Mouse (Mus musculus) myocyte (in vitro differentiated cells): Measurements from ENCODE around the gene Rabl3. TPM values are rescaled to one million over a fixed set of nuclear protein-coding genes. Genes with fewer than 3 reads are reported as not detected.

Source experiments
- H3K27me3 ChIP-seq: one replicate; pipeline ENCODE4 v1.6.1; 2011; ENCODE audit not compliant: control insufficient read depth, insufficient read depth, insufficient read length
- H3K36me3 ChIP-seq: one replicate; pipeline ENCODE4 v1.6.1; 2011; ENCODE audit not compliant: control insufficient read depth, insufficient read depth
- H3K4me2 ChIP-seq: one replicate; pipeline ENCODE4 v1.6.1; 2011; ENCODE audit warnings: low read depth, control low read depth
- H3K4me3 ChIP-seq: one replicate; pipeline ENCODE4 v1.5.1; 2011; ENCODE audit warnings: mild to moderate bottlenecking, control low read depth, moderate library complexity
- H3K79me2 ChIP-seq: one replicate; pipeline ENCODE4 v1.6.1; 2011; ENCODE audit not compliant: control insufficient read depth, insufficient read depth
- H3ac ChIP-seq: one replicate; pipeline ENCODE4 v1.6.1; 2011; ENCODE audit not compliant: control insufficient read depth, insufficient read length
- CEBPB ChIP-seq: IDR thresholded peaks from 2 replicates; pipeline ENCODE4 v1.6.1; 2011; ENCODE audit warnings: mild to moderate bottlenecking, moderate library complexity; ENCODE audit not compliant: poor library complexity, insufficient read depth, severe bottlenecking
- E2F4 ChIP-seq: IDR thresholded peaks from one replicate; pipeline ENCODE4 v1.6.1; 2011; ENCODE audit warnings: mild to moderate bottlenecking, control low read depth, moderate library complexity; ENCODE audit not compliant: insufficient read depth
- MAX ChIP-seq: IDR thresholded peaks from one replicate; pipeline ENCODE4 v1.6.1; 2011; ENCODE audit warnings: low read depth, mild to moderate bottlenecking, control low read depth
- MYOD1 ChIP-seq, 3 experiments: IDR thresholded peaks; one replicate each; pipeline ENCODE4 v1.6.1; 2011; ENCODE audit warnings: control low read depth in 2 of 3, low read depth in 2 of 3, mild to moderate bottlenecking in 2 of 3, moderate library complexity in 1 of 3; ENCODE audit not compliant: insufficient read length in 2 of 3, control insufficient read depth in 1 of 3
- MYOG ChIP-seq, 3 experiments: IDR thresholded peaks; one replicate each; pipeline ENCODE4 v1.6.1; 2011; ENCODE audit warnings: control low read depth in 2 of 3, low read depth in 2 of 3, mild to moderate bottlenecking in 2 of 3; ENCODE audit not compliant: insufficient read length in 2 of 3, control insufficient read depth in 1 of 3, insufficient read depth in 1 of 3
- POLR2A ChIP-seq: IDR thresholded peaks from one replicate; pipeline ENCODE4 v1.6.1; 2011; ENCODE audit warnings: low read depth, mild to moderate bottlenecking, control low read depth, moderate library complexity; ENCODE audit not compliant: insufficient read length
- POLR2AphosphoS2 ChIP-seq: IDR thresholded peaks from one replicate; pipeline ENCODE4 v1.6.1; 2011; ENCODE audit warnings: low read depth, control low read depth; ENCODE audit not compliant: insufficient read length
- REST ChIP-seq: IDR thresholded peaks from one replicate; pipeline ENCODE4 v1.6.1; 2011; ENCODE audit warnings: mild to moderate bottlenecking, control low read depth, moderate library complexity; ENCODE audit not compliant: insufficient read depth, insufficient read length
- SRF ChIP-seq: IDR thresholded peaks from one replicate; pipeline ENCODE4 v1.6.1; 2011; ENCODE audit warnings: low read depth; ENCODE audit not compliant: control insufficient read depth, insufficient read length
- TCF12 ChIP-seq: IDR thresholded peaks from one replicate; pipeline ENCODE4 v1.6.1; 2011; ENCODE audit warnings: mild to moderate bottlenecking, control low read depth; ENCODE audit not compliant: poor library complexity, insufficient read depth, severe bottlenecking
- TCF3 ChIP-seq: IDR thresholded peaks from one replicate; pipeline ENCODE4 v1.6.1; 2011; ENCODE audit warnings: low read depth, control low read depth; ENCODE audit not compliant: insufficient read length
- USF1 ChIP-seq: IDR thresholded peaks from one replicate; pipeline ENCODE4 v1.6.1; 2011; ENCODE audit warnings: low read depth, mild to moderate bottlenecking, control low read depth, moderate library complexity
- polyA plus RNA-seq: library from polyadenylated mRNA; unstranded; fragments of >200 nt; fragmentation: generic; extraction: Trizol; gene quantifications from one replicate; pipeline ENCODE4 v1.2.1, GENCODE M21; 2012; ENCODE audit warnings: missing spikeins

Gene Rabl3
- polyA plus RNA-seq, 1 experiment = 6.0 TPM

DNA sequence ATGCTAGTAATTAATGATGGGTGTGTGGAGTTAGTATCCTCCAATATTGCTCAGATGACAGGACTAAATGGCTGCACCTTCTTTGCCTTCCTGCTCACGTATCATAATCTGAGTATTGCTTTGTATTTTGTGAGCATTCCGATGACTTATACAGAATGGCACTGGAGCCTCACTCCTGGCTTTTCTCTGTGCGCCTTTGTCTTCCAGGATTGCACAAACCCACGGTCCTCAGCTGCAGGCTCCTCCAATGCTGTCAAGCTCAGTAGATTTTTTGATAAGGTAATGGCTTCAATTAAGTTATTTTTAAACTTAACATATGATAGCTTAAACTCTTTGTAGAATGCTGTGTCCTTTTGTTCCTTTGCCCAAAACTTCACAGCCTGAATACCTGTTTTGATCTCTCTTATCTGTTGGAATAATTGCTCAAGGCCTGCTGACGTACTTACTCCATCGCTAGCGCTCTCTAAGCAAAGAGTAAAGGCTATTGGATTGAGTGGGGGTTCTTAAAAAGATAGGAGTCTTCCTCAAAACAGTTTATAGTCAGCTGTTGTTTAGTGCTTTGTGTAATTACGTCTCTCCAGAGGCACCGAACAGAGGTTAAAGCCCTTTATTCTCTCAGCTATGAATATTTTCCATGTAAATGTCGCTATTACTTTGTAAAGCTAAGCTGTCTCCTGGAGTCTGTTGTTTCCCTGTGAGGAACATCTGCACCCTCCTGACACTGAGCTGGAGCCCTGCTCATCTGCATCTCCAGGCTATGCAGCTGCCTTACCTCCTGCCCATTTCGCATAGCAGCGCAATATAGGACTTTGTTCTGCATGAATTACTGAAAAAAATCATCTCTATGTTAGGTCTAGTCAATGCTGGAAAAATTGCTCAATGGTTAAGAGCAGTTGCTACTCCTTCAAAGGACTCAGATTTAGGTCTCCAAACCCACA is 27.7 kb downstream of the Rabl3 start:
- Histone ChIP-seq H3K4me3 (no peak overlapping the region), H3K4me2 (no peak overlapping the region), H3K79me2 (no peaks in the 10 kb centered on the region), H3K36me3 (peaks cover 1% of the 10 kb centered on the region), H3K27me3 (no peaks in the 10 kb centered on the region), H3ac (no peak overlapping the region)
- TF ChIP-seq POLR2A (no peak), MYOG (IDR thresholded peaks at IDR 0.05; ENCODE audit: control insufficient read depth in 1 of 3, insufficient read depth in 1 of 3, insufficient read length in 2 of 3, low read depth in 2 of 3) (no peak), CEBPB (no peak)

- Histone ChIP-seq H3ac (no peak overlapping the region), H3K36me3 (peaks cover 3% of the 10 kb centered on the region)
- no peak for TF ChIP-seq CEBPB
- no peak for TF ChIP-seq E2F4
- no peak for TF ChIP-seq TCF3
- no peak for TF ChIP-seq MYOD1 (IDR thresholded peaks at IDR 0.05; ENCODE audit: control insufficient read depth in 1 of 3, insufficient read length in 2 of 3, low read depth in 2 of 3)
Observed at GRCm38 (mm10) chr16:37571554-37571953, 31.9 kb downstream of the Rabl3 start.

DNA sequence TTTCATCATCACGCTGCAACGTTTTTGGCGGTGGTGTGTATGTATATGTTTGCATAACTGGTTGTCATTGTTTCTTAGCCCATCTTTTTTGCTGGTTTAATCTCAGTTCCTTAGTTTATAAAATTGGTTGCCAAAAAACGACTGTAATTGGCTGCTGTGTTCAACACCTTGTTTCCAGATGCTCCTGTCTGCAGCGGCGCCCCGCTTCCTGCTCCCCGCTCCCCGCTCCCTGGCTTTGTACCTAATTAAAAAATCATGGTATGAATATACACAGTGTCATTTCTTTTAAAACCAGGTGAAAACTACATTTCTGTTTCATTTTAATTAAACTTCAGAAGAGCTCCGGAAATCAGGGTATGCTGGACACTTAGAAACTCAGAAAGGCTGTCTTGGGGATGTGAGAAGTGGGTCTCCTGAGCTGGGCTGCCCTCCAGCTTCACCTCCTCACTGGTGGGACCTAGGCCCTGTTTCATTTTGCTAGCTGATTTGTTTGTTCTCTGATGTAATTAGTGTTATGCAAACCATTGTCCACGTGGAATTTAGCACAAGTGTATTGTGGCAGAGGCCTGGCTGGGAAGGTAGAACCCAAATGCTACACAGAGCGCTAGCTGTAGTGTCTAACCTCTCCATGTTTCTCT is 32.6 kb downstream of the Rabl3 start:
- Histone ChIP-seq H3K36me3 (peaks cover 3% of the 10 kb centered on the region), H3ac (no peak overlapping the region), H3K4me3 (no peak overlapping the region), H3K79me2 (no peaks in the 10 kb centered on the region), H3K4me2 (no peak overlapping the region), H3K27me3 (no peaks in the 10 kb centered on the region)
- TF ChIP-seq CEBPB (no peak), POLR2AphosphoS2 (no peak), MAX (no peak), TCF12 (no peak)

More at GRCm38 (mm10) chr16:37571554-37571953, 31.9 kb downstream of the Rabl3 start:
- Histone ChIP-seq H3K27me3 (no peaks in the 10 kb centered on the region), H3K4me2 (no peak overlapping the region), H3K79me2 (no peaks in the 10 kb centered on the region), H3K4me3 (no peak overlapping the region)

GRCm38 (mm10) chr16:37573061-37573460 is 33.4 kb downstream of the Rabl3 start:
- H3K4me3 ChIP-seq = no peak overlapping the region

GRCm38 (mm10) chr16:37575325-37575724 is 35.6 kb downstream of the Rabl3 start:
- no peak overlapping the region for H3K4me3 ChIP-seq
- TF ChIP-seq SRF (no peak), USF1 (no peak), MYOD1 (IDR thresholded peaks at IDR 0.05; ENCODE audit: control insufficient read depth in 1 of 3, insufficient read length in 2 of 3, low read depth in 2 of 3) (no peak), E2F4 (no peak), MYOG (IDR thresholded peaks at IDR 0.05; ENCODE audit: control insufficient read depth in 1 of 3, insufficient read depth in 1 of 3, insufficient read length in 2 of 3, low read depth in 2 of 3) (no peak), REST (no peak), POLR2AphosphoS2 (no peak), POLR2A (no peak), CEBPB (no peak), TCF12 (no peak), MAX (no peak), TCF3 (no peak)
- no peaks in the 10 kb centered on the region for H3K27me3 ChIP-seq
- no peak overlapping the region for H3ac ChIP-seq
- H3K79me2 ChIP-seq = no peaks in the 10 kb centered on the region
- peaks cover 3% of the 10 kb centered on the region for H3K36me3 ChIP-seq
- no peak overlapping the region for H3K4me2 ChIP-seq

More at GRCm38 (mm10) chr16:37573061-37573460, 33.4 kb downstream of the Rabl3 start:
- H3ac ChIP-seq = no peak overlapping the region
- no peak overlapping the region for H3K4me2 ChIP-seq
- no peak for TF ChIP-seq CEBPB
- TF ChIP-seq MAX = no peak
- no peak for TF ChIP-seq TCF12
- TF ChIP-seq MYOD1 (IDR thresholded peaks at IDR 0.05; ENCODE audit: control insufficient read depth in 1 of 3, insufficient read length in 2 of 3, low read depth in 2 of 3) = no peak
- TF ChIP-seq TCF3 = no peak
- TF ChIP-seq USF1 = no peak
- TF ChIP-seq POLR2A = no peak
- TF ChIP-seq POLR2AphosphoS2 = no peak
- no peak for TF ChIP-seq SRF
- TF ChIP-seq E2F4 = no peak
- TF ChIP-seq REST = no peak
- TF ChIP-seq MYOG (IDR thresholded peaks at IDR 0.05; ENCODE audit: control insufficient read depth in 1 of 3, insufficient read depth in 1 of 3, insufficient read length in 2 of 3, low read depth in 2 of 3) = no peak
- no peaks in the 10 kb centered on the region for H3K79me2 ChIP-seq
- no peaks in the 10 kb centered on the region for H3K27me3 ChIP-seq
- H3K36me3 ChIP-seq = peaks cover 3% of the 10 kb centered on the region
